Mouse (Mus musculus): ENCODE data around the gene Lsamp. TPM values are rescaled to one million over a fixed set of nuclear protein-coding genes. Genes with fewer than 3 reads are reported as not detected.

The Lsamp gene
- polyA plus RNA-seq, 1 experiment from 2014 or later, result 2.1 TPM

DNA sequence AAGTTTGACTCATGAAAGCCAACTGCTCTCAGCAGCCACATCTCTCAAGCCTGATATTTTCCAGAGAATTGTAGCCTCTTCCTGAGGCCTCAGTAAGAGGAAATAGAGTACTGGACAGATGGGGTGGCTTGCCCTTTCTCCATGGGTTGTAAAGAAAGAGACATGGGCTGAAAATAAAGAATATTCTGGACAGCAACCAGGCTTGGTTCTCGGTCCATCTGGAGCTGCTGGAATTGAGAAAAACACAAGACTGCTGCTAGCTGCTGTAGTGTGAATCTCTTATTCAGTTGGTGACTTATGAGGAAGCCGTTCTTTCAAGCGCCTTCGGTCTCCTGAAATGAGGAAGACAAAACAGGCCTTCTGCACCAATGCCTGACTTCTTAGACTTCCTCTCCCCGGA lies 1954.1 kb downstream of the Lsamp start:
- ATAC-seq (ENCODE audit: insufficient number of reproducible peaks, insufficient read depth, low FRiP score, low read depth), result no peak
- no peak overlapping the region for H3K4me3 ChIP-seq (ENCODE audit: control insufficient read depth in 1 of 2, insufficient read depth in 1 of 2, low read depth in 1 of 2, low read length in 2 of 2)
- no peak overlapping the region for H3K27ac ChIP-seq (replicated peaks in 1 of 2; ENCODE audit: control insufficient read depth in 1 of 2, insufficient read depth in 1 of 2, low read depth in 2 of 2, low read length in 2 of 2)
- no peak overlapping the region for H3K4me2 ChIP-seq (ENCODE audit: low read length)
- H3K4me1 ChIP-seq (ENCODE audit: control insufficient read depth in 2 of 2, insufficient read depth in 2 of 2, low read length in 2 of 2), result no peaks in the 10 kb centered on the region
- H3K9me3 ChIP-seq (ENCODE audit: control insufficient read depth, low read length), result no peaks in the 10 kb centered on the region
- no peaks in the 10 kb centered on the region for H3K36me3 ChIP-seq (ENCODE audit: control insufficient read depth, insufficient read depth, low read length)
- no peaks in the 10 kb centered on the region for H3K27me3 ChIP-seq (ENCODE audit: control insufficient read depth, insufficient read depth, low read length)
- no peak overlapping the region for H3K9ac ChIP-seq (ENCODE audit: low read length)
- WGBS, result 82% methylated on average over 5 of the region's 5 CpGs

DNA sequence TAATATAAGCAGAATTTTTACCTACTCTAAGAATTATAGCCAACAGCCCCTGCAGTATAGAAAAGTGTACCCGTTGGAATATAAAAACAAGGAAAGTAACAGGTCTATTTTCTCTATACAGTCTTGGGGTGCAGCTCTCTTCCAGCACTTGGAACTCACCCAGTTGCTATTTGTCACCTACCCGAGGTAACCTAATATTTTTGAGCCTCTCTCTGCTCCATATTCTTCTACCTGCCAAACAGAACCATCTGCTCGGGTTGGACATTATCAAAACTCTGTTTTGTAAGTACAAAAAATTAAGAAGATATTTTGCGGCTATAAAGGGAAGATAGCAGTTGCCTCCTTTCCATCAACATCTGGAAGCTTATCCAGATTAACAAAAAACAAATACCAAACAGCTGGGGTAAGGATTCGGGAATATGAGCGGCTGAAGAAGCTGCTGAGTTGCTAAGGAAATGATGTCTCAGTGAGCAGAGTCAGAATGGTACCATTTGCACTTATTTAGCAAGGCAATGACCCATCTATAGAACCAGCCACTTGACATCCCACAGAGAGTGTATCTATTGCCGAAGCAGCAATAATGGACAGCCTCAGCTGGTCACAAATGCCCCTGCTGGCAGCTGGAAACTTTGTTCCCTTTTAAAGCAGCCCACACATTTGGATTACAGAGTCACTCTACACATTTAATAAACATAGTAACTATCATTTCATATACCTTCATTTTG lies 1957.6 kb downstream of the Lsamp start:
- Histone ChIP-seq H3K9me3 (ENCODE audit: control insufficient read depth, low read length) (no peaks in the 10 kb centered on the region), H3K36me3 (ENCODE audit: control insufficient read depth, insufficient read depth, low read length) (no peaks in the 10 kb centered on the region), H3K4me1 (ENCODE audit: control insufficient read depth in 2 of 2, insufficient read depth in 2 of 2, low read length in 2 of 2) (no peaks in the 10 kb centered on the region), H3K4me3 (ENCODE audit: control insufficient read depth in 1 of 2, insufficient read depth in 1 of 2, low read depth in 1 of 2, low read length in 2 of 2) (no peak overlapping the region), H3K4me2 (ENCODE audit: low read length) (no peak overlapping the region), H3K9ac (ENCODE audit: low read length) (no peak overlapping the region), H3K27me3 (ENCODE audit: control insufficient read depth, insufficient read depth, low read length) (no peaks in the 10 kb centered on the region), H3K27ac (replicated peaks in 1 of 2; ENCODE audit: control insufficient read depth in 1 of 2, insufficient read depth in 1 of 2, low read depth in 2 of 2, low read length in 2 of 2) (no peak overlapping the region)
- 81% methylated on average over 7 of the region's 7 CpGs for WGBS
- no peak for ATAC-seq (ENCODE audit: insufficient number of reproducible peaks, insufficient read depth, low FRiP score, low read depth)

DNA sequence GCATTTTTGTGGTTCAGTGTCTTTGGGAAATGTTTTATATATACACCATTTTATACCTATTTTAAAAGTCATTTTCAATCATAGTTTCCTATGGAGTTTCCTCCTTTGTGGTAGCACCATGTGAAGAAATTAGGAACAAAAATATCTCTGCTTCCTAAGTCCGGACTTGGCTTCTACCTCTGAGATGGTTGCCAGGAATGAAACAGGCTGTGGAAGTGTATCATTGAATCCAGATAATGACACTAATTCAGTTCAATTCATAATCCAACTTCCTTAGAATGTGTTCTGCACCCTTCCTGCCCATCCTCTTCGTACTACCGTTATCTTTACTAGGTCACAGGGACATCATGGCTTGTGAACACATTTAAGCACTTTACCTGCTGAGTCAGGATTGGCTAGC lies 1973.7 kb downstream of the Lsamp start:
- Histone ChIP-seq H3K9me3 (ENCODE audit: control insufficient read depth, low read length) (no peaks in the 10 kb centered on the region), H3K27me3 (ENCODE audit: control insufficient read depth, insufficient read depth, low read length) (no peaks in the 10 kb centered on the region), H3K4me2 (ENCODE audit: low read length) (no peak overlapping the region), H3K9ac (ENCODE audit: low read length) (no peak overlapping the region), H3K36me3 (ENCODE audit: control insufficient read depth, insufficient read depth, low read length) (no peaks in the 10 kb centered on the region), H3K4me3 (ENCODE audit: control insufficient read depth in 1 of 2, insufficient read depth in 1 of 2, low read depth in 1 of 2, low read length in 2 of 2) (no peak overlapping the region), H3K27ac (replicated peaks in 1 of 2; ENCODE audit: control insufficient read depth in 1 of 2, insufficient read depth in 1 of 2, low read depth in 2 of 2, low read length in 2 of 2) (no peak overlapping the region), H3K4me1 (ENCODE audit: control insufficient read depth in 2 of 2, insufficient read depth in 2 of 2, low read length in 2 of 2) (no peaks in the 10 kb centered on the region)
- 85% methylated on average over 3 of the region's 3 CpGs for WGBS
- no peak for ATAC-seq (ENCODE audit: insufficient number of reproducible peaks, insufficient read depth, low FRiP score, low read depth)

DNA sequence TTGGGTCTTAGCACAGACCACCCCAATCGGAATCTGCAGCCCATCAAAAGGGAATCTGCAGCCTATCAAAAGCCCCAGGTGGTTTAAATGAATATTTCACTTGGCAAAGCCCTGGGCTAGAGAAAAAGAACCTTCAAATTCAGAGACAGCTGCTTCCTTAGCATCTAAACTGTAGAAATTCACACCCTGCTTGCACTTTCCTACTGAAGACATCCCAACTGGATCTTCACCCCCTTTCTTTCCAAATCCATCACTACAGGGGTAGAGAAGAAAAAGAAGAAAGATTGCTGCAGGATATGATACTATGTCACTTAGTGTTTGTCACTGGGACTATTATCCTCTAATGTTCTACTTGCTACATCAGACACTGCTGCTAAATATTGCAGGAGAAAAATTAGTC lies 1981.5 kb downstream of the Lsamp start:
- WGBS, result 47% methylated on average over 1 of the region's 1 CpGs

DNA sequence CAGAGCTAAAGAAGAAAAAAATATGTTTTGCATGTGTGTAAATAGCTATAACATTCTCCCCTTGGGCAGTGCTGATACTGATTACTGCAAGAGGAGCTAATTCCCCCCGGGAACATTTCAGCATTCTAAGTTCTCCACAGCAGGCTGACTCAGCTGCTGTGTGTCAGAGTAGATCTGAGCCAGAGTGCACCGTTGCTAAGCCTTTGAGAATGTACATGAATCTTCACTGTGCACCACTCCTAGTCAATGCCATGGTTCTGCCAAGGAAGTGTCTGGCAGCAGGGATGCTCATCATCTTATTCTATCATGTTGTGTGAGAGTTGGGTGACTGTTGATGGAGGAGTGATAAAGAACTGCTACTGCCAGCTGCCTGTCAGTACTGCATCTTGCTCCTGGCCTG lies 1985.1 kb downstream of the Lsamp start:
- no peak overlapping the region for H3K4me2 ChIP-seq (ENCODE audit: low read length)
- H3K9ac ChIP-seq (ENCODE audit: low read length), result no peak overlapping the region
- no peak overlapping the region for H3K4me3 ChIP-seq (ENCODE audit: control insufficient read depth in 1 of 2, insufficient read depth in 1 of 2, low read depth in 1 of 2, low read length in 2 of 2)
- no peaks in the 10 kb centered on the region for H3K27me3 ChIP-seq (ENCODE audit: control insufficient read depth, insufficient read depth, low read length)
- H3K36me3 ChIP-seq (ENCODE audit: control insufficient read depth, insufficient read depth, low read length), result no peaks in the 10 kb centered on the region
- no peaks in the 10 kb centered on the region for H3K9me3 ChIP-seq (ENCODE audit: control insufficient read depth, low read length)
- H3K4me1 ChIP-seq (ENCODE audit: control insufficient read depth in 2 of 2, insufficient read depth in 2 of 2, low read length in 2 of 2), result no peaks in the 10 kb centered on the region
- WGBS, result 66% methylated on average over 2 of the region's 2 CpGs
- no peak overlapping the region for H3K27ac ChIP-seq (replicated peaks in 1 of 2; ENCODE audit: control insufficient read depth in 1 of 2, insufficient read depth in 1 of 2, low read depth in 2 of 2, low read length in 2 of 2)
- no peak for ATAC-seq (ENCODE audit: insufficient number of reproducible peaks, insufficient read depth, low FRiP score, low read depth)

More for the DNA sequence above, 1981.5 kb downstream of the Lsamp start:
- ATAC-seq (ENCODE audit: insufficient number of reproducible peaks, insufficient read depth, low FRiP score, low read depth), result no peak
- Histone ChIP-seq H3K9me3 (ENCODE audit: control insufficient read depth, low read length) (no peaks in the 10 kb centered on the region), H3K9ac (ENCODE audit: low read length) (no peak overlapping the region), H3K27ac (replicated peaks in 1 of 2; ENCODE audit: control insufficient read depth in 1 of 2, insufficient read depth in 1 of 2, low read depth in 2 of 2, low read length in 2 of 2) (no peak overlapping the region), H3K4me2 (ENCODE audit: low read length) (no peak overlapping the region), H3K36me3 (ENCODE audit: control insufficient read depth, insufficient read depth, low read length) (no peaks in the 10 kb centered on the region), H3K4me1 (ENCODE audit: control insufficient read depth in 2 of 2, insufficient read depth in 2 of 2, low read length in 2 of 2) (no peaks in the 10 kb centered on the region), H3K27me3 (ENCODE audit: control insufficient read depth, insufficient read depth, low read length) (no peaks in the 10 kb centered on the region), H3K4me3 (ENCODE audit: control insufficient read depth in 1 of 2, insufficient read depth in 1 of 2, low read depth in 1 of 2, low read length in 2 of 2) (no peak overlapping the region)

DNA sequence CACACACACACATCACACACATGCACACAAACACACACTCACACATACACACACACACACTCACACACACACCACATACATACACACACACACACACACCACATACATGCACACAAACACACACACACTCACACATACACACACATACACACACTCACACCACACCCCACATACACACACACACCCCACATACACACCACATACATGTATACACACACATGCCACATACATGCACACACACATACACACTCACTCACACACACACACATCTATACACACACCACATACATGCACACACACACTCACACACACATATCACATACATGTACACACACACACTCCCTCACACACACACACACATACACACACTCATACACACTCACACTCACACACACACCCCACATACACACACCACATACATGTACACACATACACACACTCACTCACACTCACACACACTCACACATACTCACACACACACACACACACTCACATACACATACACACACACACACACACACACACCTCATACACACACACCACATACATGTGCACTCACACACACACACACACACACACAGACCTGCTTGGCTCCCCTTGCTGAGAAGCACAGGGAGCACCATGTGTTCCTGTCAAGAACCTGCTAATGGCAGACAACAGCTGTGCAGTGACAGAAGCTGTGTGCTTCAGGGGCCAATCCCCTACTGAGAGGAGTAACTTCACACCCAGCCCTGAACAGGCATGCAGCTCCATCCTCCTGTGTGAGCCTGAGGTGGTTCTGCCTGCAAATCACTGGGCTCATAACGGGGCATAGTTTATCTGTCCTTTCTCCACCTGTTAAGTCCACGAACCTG lies 1990.9 kb downstream of the Lsamp start:
- 51% methylated on average over 2 of the region's 2 CpGs for WGBS
- H3K36me3 ChIP-seq (ENCODE audit: control insufficient read depth, insufficient read depth, low read length), result no peaks in the 10 kb centered on the region
- no peaks in the 10 kb centered on the region for H3K9me3 ChIP-seq (ENCODE audit: control insufficient read depth, low read length)
- H3K9ac ChIP-seq (ENCODE audit: low read length), result no peak overlapping the region
- no peak overlapping the region for H3K27ac ChIP-seq (replicated peaks in 1 of 2; ENCODE audit: control insufficient read depth in 1 of 2, insufficient read depth in 1 of 2, low read depth in 2 of 2, low read length in 2 of 2)
- no peak for ATAC-seq (ENCODE audit: insufficient number of reproducible peaks, insufficient read depth, low FRiP score, low read depth)
- no peaks in the 10 kb centered on the region for H3K27me3 ChIP-seq (ENCODE audit: control insufficient read depth, insufficient read depth, low read length)
- H3K4me1 ChIP-seq (ENCODE audit: control insufficient read depth in 2 of 2, insufficient read depth in 2 of 2, low read length in 2 of 2), result no peaks in the 10 kb centered on the region
- H3K4me2 ChIP-seq (ENCODE audit: low read length), result no peak overlapping the region
- H3K4me3 ChIP-seq (ENCODE audit: control insufficient read depth in 1 of 2, insufficient read depth in 1 of 2, low read depth in 1 of 2, low read length in 2 of 2), result no peak overlapping the region

DNA sequence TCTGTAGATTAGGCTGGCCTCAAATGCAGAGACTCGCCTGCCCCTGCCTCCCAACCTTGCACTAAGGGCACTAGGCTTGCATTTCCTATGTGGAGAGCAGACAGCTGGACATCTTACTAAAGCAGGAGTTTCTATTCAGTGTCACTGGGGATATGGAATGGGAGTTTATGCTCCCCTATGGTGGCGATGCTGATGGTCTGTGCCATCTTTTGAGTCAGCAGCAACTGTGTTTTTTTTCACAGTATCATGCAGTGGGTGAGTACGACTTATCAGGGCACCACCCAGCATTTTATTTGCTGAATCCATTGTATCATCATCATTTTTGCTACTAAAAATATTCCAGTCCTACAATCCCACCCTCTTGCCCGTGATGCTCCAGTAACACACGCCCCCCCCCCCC lies 1992.7 kb downstream of the Lsamp start:
- no peaks in the 10 kb centered on the region for H3K9me3 ChIP-seq (ENCODE audit: control insufficient read depth, low read length)
- ATAC-seq (ENCODE audit: insufficient number of reproducible peaks, insufficient read depth, low FRiP score, low read depth), result no peak
- no peak overlapping the region for H3K9ac ChIP-seq (ENCODE audit: low read length)
- H3K27me3 ChIP-seq (ENCODE audit: control insufficient read depth, insufficient read depth, low read length), result no peaks in the 10 kb centered on the region
- H3K27ac ChIP-seq (replicated peaks in 1 of 2; ENCODE audit: control insufficient read depth in 1 of 2, insufficient read depth in 1 of 2, low read depth in 2 of 2, low read length in 2 of 2), result no peak overlapping the region
- no peaks in the 10 kb centered on the region for H3K36me3 ChIP-seq (ENCODE audit: control insufficient read depth, insufficient read depth, low read length)
- no peak overlapping the region for H3K4me2 ChIP-seq (ENCODE audit: low read length)
- H3K4me3 ChIP-seq (ENCODE audit: control insufficient read depth in 1 of 2, insufficient read depth in 1 of 2, low read depth in 1 of 2, low read length in 2 of 2), result no peak overlapping the region
- WGBS, result 61% methylated on average over 5 of the region's 5 CpGs
- H3K4me1 ChIP-seq (ENCODE audit: control insufficient read depth in 2 of 2, insufficient read depth in 2 of 2, low read length in 2 of 2), result no peaks in the 10 kb centered on the region

Measured in heart, embryonic 14.5 days (tissue).